Mouse (Mus musculus) neural tube, embryonic 12.5 days (tissue): ENCODE results near the gene Trcg1. TPM values are rescaled to one million over a fixed set of nuclear protein-coding genes. Genes with fewer than 3 reads are reported as not detected.
"Not testable (repeated sequence)": the region's sequence is repeated elsewhere in the genome, so short reads cannot be mapped to it uniquely, and the experiment has no call there.

Source experiments
- ATAC-seq: fragments of 200-750 bp; cut with Nextera tagmentation; 2 replicates; pipeline ENCODE4 v1.8.0; 2017; ENCODE audit warnings: low read depth, mild to moderate bottlenecking, moderate TSS enrichment, moderate library complexity; ENCODE audit not compliant: low FRiP score
- H3K27ac ChIP-seq: fragments of 300-500 bp; sonication (generic); 2 replicates; pipeline ENCODE4 v1.5.1; 2016
- H3K27me3 ChIP-seq: fragments of 300-500 bp; sonication (generic); replicated peaks from 2 replicates; pipeline ENCODE4 v1.6.1; 2016; ENCODE audit warnings: mild to moderate bottlenecking
- H3K36me3 ChIP-seq: fragments of 300-500 bp; sonication (generic); 2 replicates; pipeline ENCODE4 v1.6.1; 2016; ENCODE audit warnings: mild to moderate bottlenecking
- H3K4me1 ChIP-seq: fragments of 300-500 bp; sonication (generic); 2 replicates; pipeline ENCODE4 v1.6.1; 2016
- H3K4me2 ChIP-seq: fragments of 300-500 bp; sonication (generic); replicated peaks from 2 replicates; pipeline ENCODE4 v1.6.1; 2016; ENCODE audit warnings: mild to moderate bottlenecking
- H3K4me3 ChIP-seq: fragments of 300-500 bp; sonication (generic); 2 replicates; pipeline ENCODE4 v1.5.1; 2016
- H3K9ac ChIP-seq: fragments of 300-500 bp; sonication (generic); 2 replicates; pipeline ENCODE4 v1.6.1; 2016; ENCODE audit warnings: mild to moderate bottlenecking
- H3K9me3 ChIP-seq: fragments of 300-500 bp; sonication (generic); 2 replicates; pipeline ENCODE4 v1.6.1; 2016; ENCODE audit warnings: mild to moderate bottlenecking
- WGBS: fragments of 180-500 bp; shearing (Covaris S2); methylation state at CpG from one replicate; pipeline ENCODE4 v1.1.7; 2016; 5-methylcytosine and 5-hydroxymethylcytosine counted together
- polyA plus RNA-seq: library from polyadenylated mRNA; unstranded; fragments of >200 nt; fragmentation: Nextera tagmentation; extraction: Ambion mirVana; gene quantifications from 2 replicates; pipeline ENCODE4 v1.2.1, GENCODE M21; 2016

Trcg1 gene
- 0.08 TPM in 1 of 2 replicates, not detected in the other for polyA plus RNA-seq

GRCm38 (mm10) chr9:57236256-57236655 lies at the start of gene Trcg1:
TSS of gene Trcg1 (plus strand) at chr9:57236556.
- H3K9me3 ChIP-seq: no peaks in the 10 kb centered on the region
- 85% methylated on average over 2 of the region's 2 CpGs for whole genome bisulfite sequencing
- no peaks in the 10 kb centered on the region for H3K4me1 ChIP-seq
- no peaks in the 10 kb centered on the region for H3K27me3 ChIP-seq
- H3K36me3 ChIP-seq: no peaks in the 10 kb centered on the region
- ATAC-seq: no peak
- no peak within 1 kb of the TSS for H3K9ac ChIP-seq
- H3K4me2 ChIP-seq: no peak within 1 kb of the TSS
- no peak within 1 kb of the TSS for H3K4me3 ChIP-seq
- no peak within 1 kb of the TSS for H3K27ac ChIP-seq

GRCm38 (mm10) chr9:57196708-57197107 lies 39.6 kb upstream of the Trcg1 start:
- no peak overlapping the region for H3K27ac ChIP-seq
- no peak for ATAC-seq
- WGBS: 78% methylated on average over 3 of the region's 3 CpGs
- H3K4me1 ChIP-seq: no peaks in the 10 kb centered on the region
- H3K9ac ChIP-seq: no peak overlapping the region
- no peaks in the 10 kb centered on the region for H3K27me3 ChIP-seq
- no peaks in the 10 kb centered on the region for H3K36me3 ChIP-seq
- no peaks in the 10 kb centered on the region for H3K9me3 ChIP-seq
- H3K4me2 ChIP-seq: no peak overlapping the region
- no peak overlapping the region for H3K4me3 ChIP-seq

- H3K4me3 ChIP-seq: no peak overlapping the region
- 77% methylated on average over 8 of the region's 8 CpGs for WGBS
- no peaks in the 10 kb centered on the region for H3K36me3 ChIP-seq
- no peak overlapping the region for H3K4me2 ChIP-seq
- no peaks in the 10 kb centered on the region for H3K4me1 ChIP-seq
- H3K27me3 ChIP-seq: no peaks in the 10 kb centered on the region
- H3K9ac ChIP-seq: no peak overlapping the region
- ATAC-seq: no peak
- H3K9me3 ChIP-seq: no peaks in the 10 kb centered on the region
- no peak overlapping the region for H3K27ac ChIP-seq
Measured at GRCm38 (mm10) chr9:57197414-57197813, 38.9 kb upstream of the Trcg1 start.

- H3K9me3 ChIP-seq: no peaks in the 10 kb centered on the region
- no peaks in the 10 kb centered on the region for H3K36me3 ChIP-seq
- H3K27me3 ChIP-seq: no peaks in the 10 kb centered on the region
- H3K9ac ChIP-seq: no peak overlapping the region
- H3K4me3 ChIP-seq: no peak overlapping the region
- no peaks in the 10 kb centered on the region for H3K4me1 ChIP-seq
- H3K4me2 ChIP-seq: no peak overlapping the region
- no peak overlapping the region for H3K27ac ChIP-seq
- WGBS: 81% methylated on average over 7 of the region's 7 CpGs
- no peak for ATAC-seq
Measured at GRCm38 (mm10) chr9:57202981-57203380, 33.4 kb upstream of the Trcg1 start.

- WGBS: 93% methylated on average over 13 of the region's 13 CpGs
- not testable (repeated sequence) for ATAC-seq, H3K27me3 ChIP-seq, H3K4me1 ChIP-seq, H3K4me3 ChIP-seq, H3K27ac ChIP-seq, H3K9ac ChIP-seq, H3K36me3 ChIP-seq, H3K4me2 ChIP-seq, H3K9me3 ChIP-seq
Measured at GRCm38 (mm10) chr9:57203571-57203970, 32.8 kb upstream of the Trcg1 start.

- ATAC-seq: no peak
- no peak overlapping the region for H3K27ac ChIP-seq
- no peak overlapping the region for H3K4me2 ChIP-seq
- H3K4me1 ChIP-seq: no peaks in the 10 kb centered on the region
- H3K4me3 ChIP-seq: no peak overlapping the region
- H3K36me3 ChIP-seq: no peaks in the 10 kb centered on the region
- H3K9me3 ChIP-seq: no peaks in the 10 kb centered on the region
- H3K27me3 ChIP-seq: no peaks in the 10 kb centered on the region
- H3K9ac ChIP-seq: no peak overlapping the region
- 70% methylated on average over 2 of the region's 2 CpGs for WGBS
Measured at GRCm38 (mm10) chr9:57206896-57207295, 29.5 kb upstream of the Trcg1 start.

GRCm38 (mm10) chr9:57209316-57209715 lies 27.0 kb upstream of the Trcg1 start:
- no peak overlapping the region for H3K9ac ChIP-seq
- H3K4me3 ChIP-seq: no peak overlapping the region
- no peak for ATAC-seq
- no peaks in the 10 kb centered on the region for H3K27me3 ChIP-seq
- no peaks in the 10 kb centered on the region for H3K36me3 ChIP-seq
- H3K4me1 ChIP-seq: no peaks in the 10 kb centered on the region
- no peak overlapping the region for H3K27ac ChIP-seq
- WGBS: 34% methylated on average over 3 of the region's 3 CpGs
- H3K4me2 ChIP-seq: no peak overlapping the region
- H3K9me3 ChIP-seq: no peaks in the 10 kb centered on the region

- H3K27me3 ChIP-seq: no peaks in the 10 kb centered on the region
- no peak overlapping the region for H3K27ac ChIP-seq
- no peaks in the 10 kb centered on the region for H3K4me1 ChIP-seq
- H3K9me3 ChIP-seq: no peaks in the 10 kb centered on the region
- no peak for ATAC-seq
- no peak overlapping the region for H3K4me2 ChIP-seq
- H3K9ac ChIP-seq: no peak overlapping the region
- no peaks in the 10 kb centered on the region for H3K36me3 ChIP-seq
- H3K4me3 ChIP-seq: no peak overlapping the region
- 51% methylated on average over 9 of the region's 9 CpGs for WGBS
Measured at GRCm38 (mm10) chr9:57212448-57213222, 23.7 kb upstream of the Trcg1 start.

- H3K9me3 ChIP-seq: no peaks in the 10 kb centered on the region
- H3K27me3 ChIP-seq: no peaks in the 10 kb centered on the region
- no peaks in the 10 kb centered on the region for H3K36me3 ChIP-seq
- ATAC-seq: no peak
- H3K27ac ChIP-seq: no peak overlapping the region
- H3K9ac ChIP-seq: no peak overlapping the region
- H3K4me1 ChIP-seq: no peaks in the 10 kb centered on the region
- H3K4me3 ChIP-seq: no peak overlapping the region
- 88% methylated on average over 6 of the region's 6 CpGs for WGBS
- H3K4me2 ChIP-seq: no peak overlapping the region
Measured at GRCm38 (mm10) chr9:57214500-57214899, 21.9 kb upstream of the Trcg1 start.

GRCm38 (mm10) chr9:57217220-57217619 lies 19.1 kb upstream of the Trcg1 start:
- ATAC-seq: no peak
- no peaks in the 10 kb centered on the region for H3K36me3 ChIP-seq
- no peaks in the 10 kb centered on the region for H3K4me1 ChIP-seq
- no peak overlapping the region for H3K4me3 ChIP-seq
- no peaks in the 10 kb centered on the region for H3K27me3 ChIP-seq
- H3K27ac ChIP-seq: no peak overlapping the region
- WGBS: 85% methylated on average over 6 of the region's 6 CpGs
- H3K9ac ChIP-seq: no peak overlapping the region
- H3K4me2 ChIP-seq: no peak overlapping the region
- no peaks in the 10 kb centered on the region for H3K9me3 ChIP-seq

- H3K4me2 ChIP-seq: no peak overlapping the region
- H3K9me3 ChIP-seq: no peaks in the 10 kb centered on the region
- H3K9ac ChIP-seq: no peak overlapping the region
- no peak overlapping the region for H3K4me3 ChIP-seq
- no peaks in the 10 kb centered on the region for H3K36me3 ChIP-seq
- 89% methylated on average over 5 of the region's 5 CpGs for WGBS
- no peaks in the 10 kb centered on the region for H3K27me3 ChIP-seq
- ATAC-seq: no peak
- H3K27ac ChIP-seq: no peak overlapping the region
- no peaks in the 10 kb centered on the region for H3K4me1 ChIP-seq
Measured at GRCm38 (mm10) chr9:57218776-57219175, 17.6 kb upstream of the Trcg1 start.

- H3K9me3 ChIP-seq: no peaks in the 10 kb centered on the region
- H3K36me3 ChIP-seq: no peaks in the 10 kb centered on the region
- no peak overlapping the region for H3K9ac ChIP-seq
- no peak overlapping the region for H3K27ac ChIP-seq
- no peak for ATAC-seq
- no peaks in the 10 kb centered on the region for H3K4me1 ChIP-seq
- WGBS: 85% methylated on average over 1 of the region's 1 CpGs
- no peak overlapping the region for H3K4me3 ChIP-seq
- H3K4me2 ChIP-seq: no peak overlapping the region
- H3K27me3 ChIP-seq: no peaks in the 10 kb centered on the region
Measured at GRCm38 (mm10) chr9:57219511-57219910, 16.8 kb upstream of the Trcg1 start.

GRCm38 (mm10) chr9:57220356-57220755 lies 16.0 kb upstream of the Trcg1 start:
- H3K9ac ChIP-seq: no peak overlapping the region

More at GRCm38 (mm10) chr9:57220356-57220755, 16.0 kb upstream of the Trcg1 start:
- H3K9me3 ChIP-seq: no peaks in the 10 kb centered on the region
- no peak overlapping the region for H3K4me3 ChIP-seq
- H3K36me3 ChIP-seq: no peaks in the 10 kb centered on the region
- H3K4me2 ChIP-seq: no peak overlapping the region
- no peaks in the 10 kb centered on the region for H3K4me1 ChIP-seq
- no peak for ATAC-seq
- H3K27ac ChIP-seq: no peak overlapping the region
- H3K27me3 ChIP-seq: no peaks in the 10 kb centered on the region
- 30% methylated on average over 6 of the region's 6 CpGs for whole genome bisulfite sequencing
